Mouse (Mus musculus): ENCODE results near the gene Thy1. TPM values are rescaled to one million over a fixed set of nuclear protein-coding genes. Genes with fewer than 3 reads are reported as not detected.

Thy1 gene
- polyA plus RNA-seq (2015; fragmentation: Nextera tagmentation; extraction: Ambion mirVana), result 2.2 and 10.6 TPM in 2 replicates

DNA sequence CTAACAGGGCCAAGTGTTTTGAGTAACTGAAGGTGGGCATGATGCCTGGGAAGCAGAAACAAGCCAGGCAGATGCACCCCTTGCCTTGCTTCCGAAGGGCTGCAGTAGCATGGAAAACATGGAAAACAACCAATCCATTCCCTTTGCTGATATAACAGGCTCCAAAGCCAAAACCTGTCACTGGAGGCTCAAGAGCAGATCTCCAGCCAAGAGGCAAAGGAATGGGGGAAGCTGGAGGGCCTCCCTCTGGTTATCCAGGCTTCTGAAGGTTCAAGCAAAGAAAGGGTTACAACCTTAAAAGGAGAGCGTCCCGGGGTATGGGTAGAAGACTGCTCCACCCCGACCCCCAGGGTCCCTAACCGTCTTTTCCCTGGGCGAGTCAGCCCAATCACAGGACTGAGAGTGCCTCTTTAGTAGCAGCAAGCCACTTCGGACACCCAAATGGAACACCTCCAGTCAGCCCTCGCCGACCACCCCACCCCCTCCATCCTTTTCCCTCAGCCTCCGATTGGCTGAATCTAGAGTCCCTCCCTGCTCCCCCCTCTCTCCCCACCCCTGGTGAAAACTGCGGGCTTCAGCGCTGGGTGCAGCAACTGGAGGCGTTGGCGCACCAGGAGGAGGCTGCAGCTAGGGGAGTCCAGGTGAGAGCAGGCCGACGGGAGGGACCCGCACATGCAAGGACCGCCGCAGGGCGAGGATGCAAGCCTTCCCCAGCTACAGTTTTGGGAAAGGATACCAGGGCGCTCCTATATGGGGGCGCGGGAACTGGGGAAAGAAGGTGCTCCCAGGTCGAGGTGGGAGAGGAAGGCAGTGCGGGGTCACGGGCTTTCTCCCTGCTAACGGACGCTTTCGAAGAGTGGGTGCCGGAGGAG, at the start of gene Thy1:
Gene Thy1, plus strand, starts transcription at position 549 of the 872 bp plus-strand sequence.
- H3K4me2 ChIP-seq, result peak within 1 kb of the TSS; percentile 62
- peaks cover 48% of the 10 kb centered on the region for H3K27me3 ChIP-seq
- peaks cover 16% of the 10 kb centered on the region for H3K4me1 ChIP-seq (replicated peaks)
- WGBS, result 2% methylated on average over 30 of the region's 30 CpGs
- no peaks in the 10 kb centered on the region for H3K9me3 ChIP-seq (replicated peaks)
- no peaks in the 10 kb centered on the region for H3K36me3 ChIP-seq
- 0 out of 2 replicates have a peak within 1 kb of the TSS, but pooled peaks have one; percentile 18 for H3K9ac ChIP-seq
- H3K27ac ChIP-seq, result no peak within 1 kb of the TSS
- ATAC-seq (replicated peaks; ENCODE audit: insufficient number of reproducible peaks, insufficient read depth, low FRiP score, low read depth), result peak; percentile 66; the same call in 1 of the 2 replicates
- peak within 1 kb of the TSS; percentile 46 for H3K4me3 ChIP-seq

DNA sequence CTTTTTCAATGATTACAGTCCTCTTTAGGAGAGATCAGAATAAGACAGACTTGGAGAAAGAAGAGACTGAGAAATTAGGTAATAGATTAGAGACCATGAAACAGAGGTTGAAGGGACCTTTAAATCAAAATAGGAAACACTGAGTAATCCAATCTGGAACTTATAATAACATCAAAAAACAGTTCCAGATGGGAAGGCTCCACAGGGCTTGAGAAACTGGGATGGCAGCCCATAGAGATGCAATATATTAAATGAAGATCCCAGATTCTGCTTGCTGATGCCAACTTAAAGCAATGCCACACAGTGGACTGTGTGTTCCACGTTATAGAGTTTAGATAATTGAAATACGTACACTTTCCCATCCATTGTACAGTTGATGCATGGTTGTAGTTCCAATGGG, 45.5 kb upstream of the Thy1 start:
- no peak for ATAC-seq (replicated peaks; ENCODE audit: insufficient number of reproducible peaks, insufficient read depth, low FRiP score, low read depth)
- Histone ChIP-seq H3K27ac (no peak overlapping the region), H3K4me2 (no peak overlapping the region), H3K4me3 (no peak overlapping the region), H3K36me3 (no peaks in the 10 kb centered on the region), H3K9me3 (replicated peaks) (no peaks in the 10 kb centered on the region), H3K4me1 (replicated peaks) (peaks cover 8% of the 10 kb centered on the region), H3K27me3 (no peaks in the 10 kb centered on the region), H3K9ac (no peak overlapping the region)
- 67% methylated on average over 2 of the region's 2 CpGs for WGBS

DNA sequence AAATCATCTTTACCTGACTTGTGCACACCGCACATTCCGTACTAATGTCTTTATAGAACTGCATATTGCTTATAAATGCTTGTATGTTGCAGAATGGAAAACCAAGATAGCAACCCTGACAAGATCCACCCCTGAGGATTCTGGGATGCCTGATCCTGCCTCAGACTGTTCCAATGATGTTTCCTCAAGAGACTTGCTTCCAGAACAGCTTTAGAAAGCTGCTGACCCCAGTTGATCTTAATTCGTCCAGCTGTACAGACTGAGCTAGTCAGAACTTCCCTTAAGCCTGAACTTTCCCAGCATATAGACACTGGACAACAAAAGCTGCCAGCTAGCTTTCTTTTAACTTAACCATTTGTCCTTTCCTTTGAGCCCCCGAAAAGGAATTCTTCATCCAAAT, 44.3 kb upstream of the Thy1 start:
- H3K9me3 ChIP-seq (replicated peaks), result no peaks in the 10 kb centered on the region
- no peak overlapping the region for H3K9ac ChIP-seq
- H3K27me3 ChIP-seq, result no peaks in the 10 kb centered on the region
- no peak overlapping the region for H3K4me2 ChIP-seq
- no peaks in the 10 kb centered on the region for H3K36me3 ChIP-seq
- ATAC-seq (replicated peaks; ENCODE audit: insufficient number of reproducible peaks, insufficient read depth, low FRiP score, low read depth), result no peak
- WGBS, result 77% methylated on average over 4 of the region's 4 CpGs
- no peak overlapping the region for H3K27ac ChIP-seq
- peaks cover 2% of the 10 kb centered on the region; the same call in 1 of the 2 replicates for H3K4me1 ChIP-seq (replicated peaks)
- no peak overlapping the region for H3K4me3 ChIP-seq

DNA sequence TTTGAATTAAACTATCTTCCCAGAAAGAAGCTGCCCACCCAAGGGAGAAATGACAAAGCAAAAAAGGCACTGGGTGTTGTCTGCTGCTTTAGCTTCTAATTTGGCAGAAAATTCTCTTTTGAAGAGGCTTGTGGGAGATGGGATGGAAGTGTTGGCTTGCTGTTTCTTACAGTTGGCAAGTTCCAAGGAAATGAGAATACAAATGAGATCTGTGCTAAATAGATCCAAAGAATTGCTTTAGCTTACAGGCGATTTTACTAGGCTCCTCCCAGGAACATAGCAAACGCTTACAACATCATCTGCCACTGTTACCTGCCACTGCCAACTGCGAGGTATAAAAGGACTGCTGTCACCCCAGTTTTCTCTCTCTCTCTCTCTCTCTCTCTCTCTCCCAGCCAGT, 38.8 kb upstream of the Thy1 start:
- 45% methylated on average over 3 of the region's 3 CpGs for WGBS
- Histone ChIP-seq H3K4me2 (no peak overlapping the region), H3K27me3 (no peaks in the 10 kb centered on the region), H3K9ac (no peak overlapping the region), H3K27ac (no peak overlapping the region), H3K36me3 (no peaks in the 10 kb centered on the region), H3K4me1 (replicated peaks) (no peaks in the 10 kb centered on the region), H3K4me3 (no peak overlapping the region), H3K9me3 (replicated peaks) (no peaks in the 10 kb centered on the region)
- ATAC-seq (replicated peaks; ENCODE audit: insufficient number of reproducible peaks, insufficient read depth, low FRiP score, low read depth), result no peak

DNA sequence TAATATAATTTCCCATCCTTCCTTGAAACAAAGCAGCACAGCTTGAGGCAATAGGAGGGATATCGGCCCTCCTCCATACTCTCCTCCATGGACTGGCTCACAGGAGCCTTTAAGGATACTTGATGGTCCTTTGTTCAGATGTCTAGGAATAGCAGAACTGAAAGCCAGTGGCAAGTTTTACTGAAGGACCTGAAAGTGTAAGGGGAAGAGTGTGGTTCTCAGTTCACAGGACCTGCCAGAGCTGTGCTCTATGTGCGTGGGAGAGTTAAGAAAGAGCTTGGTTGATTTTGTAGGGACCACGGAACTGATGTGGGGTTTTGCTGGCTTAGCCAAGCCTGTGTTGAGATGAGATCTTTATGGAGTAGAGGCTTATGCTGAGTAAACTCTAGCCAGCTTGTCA, 37.9 kb upstream of the Thy1 start:
- no peaks in the 10 kb centered on the region for H3K4me1 ChIP-seq (replicated peaks)
- H3K36me3 ChIP-seq, result no peaks in the 10 kb centered on the region
- H3K27ac ChIP-seq, result no peak overlapping the region
- no peak overlapping the region for H3K4me2 ChIP-seq
- 78% methylated on average over 3 of the region's 3 CpGs for WGBS
- no peak overlapping the region for H3K4me3 ChIP-seq
- no peaks in the 10 kb centered on the region for H3K9me3 ChIP-seq (replicated peaks)
- H3K9ac ChIP-seq, result no peak overlapping the region
- no peak for ATAC-seq (replicated peaks; ENCODE audit: insufficient number of reproducible peaks, insufficient read depth, low FRiP score, low read depth)
- no peaks in the 10 kb centered on the region for H3K27me3 ChIP-seq

DNA sequence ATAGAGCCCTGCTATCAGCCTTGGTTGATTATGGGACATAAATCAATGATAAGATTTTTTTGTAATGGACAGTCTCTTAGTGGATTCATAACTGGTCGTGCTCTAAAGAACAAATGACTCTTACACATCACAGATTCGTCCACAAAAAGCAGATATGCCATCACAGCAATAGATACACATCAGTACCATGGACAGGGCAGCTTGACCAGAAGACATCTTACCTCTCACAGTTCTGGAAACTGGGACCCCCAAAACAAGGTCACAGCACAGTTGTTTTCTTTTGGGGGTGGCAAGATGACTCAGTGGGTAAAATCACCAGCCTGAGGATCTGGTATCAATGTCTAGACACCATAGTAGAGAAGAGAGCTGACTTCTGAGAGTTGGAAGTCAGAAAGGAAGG, 35.9 kb upstream of the Thy1 start:
- H3K27me3 ChIP-seq, result no peaks in the 10 kb centered on the region
- no peaks in the 10 kb centered on the region for H3K36me3 ChIP-seq
- no peak overlapping the region for H3K27ac ChIP-seq
- no peak for ATAC-seq (replicated peaks; ENCODE audit: insufficient number of reproducible peaks, insufficient read depth, low FRiP score, low read depth)
- no peak overlapping the region for H3K4me3 ChIP-seq
- no peaks in the 10 kb centered on the region for H3K4me1 ChIP-seq (replicated peaks)
- no peak overlapping the region for H3K9ac ChIP-seq
- H3K4me2 ChIP-seq, result no peak overlapping the region
- WGBS, result 53% methylated on average over 2 of the region's 2 CpGs
- H3K9me3 ChIP-seq (replicated peaks), result no peaks in the 10 kb centered on the region

GRCm38 (mm10) chr9:44007991-44008390, 35.2 kb upstream of the Thy1 start:
- Histone ChIP-seq H3K36me3 (no peaks in the 10 kb centered on the region), H3K27me3 (no peaks in the 10 kb centered on the region), H3K4me1 (replicated peaks) (0 out of 2 replicates have a peak, but pooled peaks cover 2% of the 10 kb centered on the region), H3K27ac (no peak overlapping the region), H3K9ac (no peak overlapping the region), H3K9me3 (replicated peaks) (no peaks in the 10 kb centered on the region), H3K4me3 (no peak overlapping the region), H3K4me2 (no peak overlapping the region)
- ATAC-seq (replicated peaks; ENCODE audit: insufficient number of reproducible peaks, insufficient read depth, low FRiP score, low read depth), result no peak
- 62% methylated on average over 3 of the region's 3 CpGs for WGBS

- H3K4me1 ChIP-seq (replicated peaks), result 0 out of 2 replicates have a peak, but pooled peaks cover 2% of the 10 kb centered on the region
- H3K4me2 ChIP-seq, result no peak overlapping the region
- no peak overlapping the region for H3K27ac ChIP-seq
- no peak for ATAC-seq (replicated peaks; ENCODE audit: insufficient number of reproducible peaks, insufficient read depth, low FRiP score, low read depth)
- H3K27me3 ChIP-seq, result no peaks in the 10 kb centered on the region
- no peaks in the 10 kb centered on the region for H3K9me3 ChIP-seq (replicated peaks)
- H3K36me3 ChIP-seq, result no peaks in the 10 kb centered on the region
- WGBS, result 71% methylated on average over 3 of the region's 3 CpGs
- H3K4me3 ChIP-seq, result no peak overlapping the region
- no peak overlapping the region for H3K9ac ChIP-seq
Measured at GRCm38 (mm10) chr9:44010900-44011299, 32.3 kb upstream of the Thy1 start.

- no peaks in the 10 kb centered on the region for H3K9me3 ChIP-seq (replicated peaks)
- H3K4me2 ChIP-seq, result no peak overlapping the region
- no peaks in the 10 kb centered on the region for H3K36me3 ChIP-seq
- no peak for ATAC-seq (replicated peaks; ENCODE audit: insufficient number of reproducible peaks, insufficient read depth, low FRiP score, low read depth)
- no peak overlapping the region for H3K9ac ChIP-seq
- H3K4me3 ChIP-seq, result no peak overlapping the region
- no peaks in the 10 kb centered on the region for H3K27me3 ChIP-seq
- H3K4me1 ChIP-seq (replicated peaks), result 0 out of 2 replicates have a peak, but pooled peaks cover 2% of the 10 kb centered on the region
- WGBS, result 68% methylated on average over 5 of the region's 5 CpGs
- no peak overlapping the region for H3K27ac ChIP-seq
Measured at GRCm38 (mm10) chr9:44011668-44012067, 31.5 kb upstream of the Thy1 start.

DNA sequence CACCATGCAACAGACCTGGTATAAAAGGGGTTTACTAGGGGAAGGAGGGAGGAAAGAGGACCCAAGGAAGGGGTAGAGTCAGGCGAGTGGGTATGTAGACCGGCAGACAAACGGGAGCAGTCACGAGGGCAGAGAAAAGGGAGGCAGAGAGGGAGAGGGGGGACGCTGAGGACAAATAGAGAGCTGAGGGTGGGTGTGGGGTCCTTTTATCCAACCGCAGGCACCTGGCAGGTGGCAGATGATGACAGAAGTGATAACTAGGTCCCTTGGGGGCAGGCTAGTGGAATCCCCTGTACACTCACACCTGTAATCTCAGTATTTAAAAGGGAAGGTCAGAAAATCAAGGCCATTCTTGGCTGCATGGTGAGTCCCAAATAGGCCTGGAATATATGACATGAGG, 31.0 kb upstream of the Thy1 start:
- Histone ChIP-seq H3K27ac (no peak overlapping the region), H3K4me3 (no peak overlapping the region), H3K9ac (no peak overlapping the region), H3K4me2 (no peak overlapping the region), H3K27me3 (no peaks in the 10 kb centered on the region), H3K9me3 (replicated peaks) (no peaks in the 10 kb centered on the region), H3K36me3 (no peaks in the 10 kb centered on the region), H3K4me1 (replicated peaks) (0 out of 2 replicates have a peak, but pooled peaks cover 2% of the 10 kb centered on the region)
- ATAC-seq (replicated peaks; ENCODE audit: insufficient number of reproducible peaks, insufficient read depth, low FRiP score, low read depth), result no peak
- WGBS, result 63% methylated on average over 6 of the region's 6 CpGs

DNA sequence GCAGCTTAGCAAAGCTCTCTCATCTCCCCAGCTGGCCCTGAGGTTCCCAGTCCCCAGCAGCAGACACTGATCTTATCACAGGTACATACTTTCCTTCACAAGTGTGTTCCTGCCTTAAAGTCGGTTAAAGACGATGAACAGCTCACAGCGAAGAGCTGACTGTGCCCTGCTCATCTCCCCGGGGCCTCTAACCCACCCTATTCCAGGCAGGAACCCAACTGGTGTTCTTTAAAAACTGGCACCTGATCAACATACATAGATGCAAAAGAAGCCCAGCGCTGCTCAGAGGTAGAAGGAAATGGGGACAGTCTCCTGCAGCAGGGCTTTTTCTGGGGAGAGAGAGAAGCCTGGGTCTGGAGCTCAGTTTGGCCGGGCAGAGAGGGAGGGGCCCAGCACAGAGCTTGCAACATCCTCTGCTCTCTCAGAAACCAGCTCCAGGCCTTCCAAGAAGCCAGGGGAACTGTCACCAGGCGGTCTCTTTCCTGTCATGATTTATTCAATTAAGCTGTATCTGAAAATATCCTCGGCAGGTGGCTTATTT, 30.4 kb upstream of the Thy1 start:
- 21% methylated on average over 8 of the region's 8 CpGs for WGBS
- ATAC-seq (replicated peaks; ENCODE audit: insufficient number of reproducible peaks, insufficient read depth, low FRiP score, low read depth), result 0 out of 2 replicates have a peak, but pooled peaks have one; percentile 31
- H3K36me3 ChIP-seq, result no peaks in the 10 kb centered on the region
- H3K9ac ChIP-seq, result no peak overlapping the region
- no peak overlapping the region; the same call in 1 of the 2 replicates for H3K27ac ChIP-seq
- H3K9me3 ChIP-seq (replicated peaks), result no peaks in the 10 kb centered on the region
- no peak overlapping the region for H3K4me2 ChIP-seq
- H3K4me3 ChIP-seq, result no peak overlapping the region
- 0 out of 2 replicates have a peak, but pooled peaks cover 2% of the 10 kb centered on the region for H3K4me1 ChIP-seq (replicated peaks)
- no peaks in the 10 kb centered on the region for H3K27me3 ChIP-seq

All from heart, embryonic 15.5 days (tissue).